In the genomic region with DNA sequence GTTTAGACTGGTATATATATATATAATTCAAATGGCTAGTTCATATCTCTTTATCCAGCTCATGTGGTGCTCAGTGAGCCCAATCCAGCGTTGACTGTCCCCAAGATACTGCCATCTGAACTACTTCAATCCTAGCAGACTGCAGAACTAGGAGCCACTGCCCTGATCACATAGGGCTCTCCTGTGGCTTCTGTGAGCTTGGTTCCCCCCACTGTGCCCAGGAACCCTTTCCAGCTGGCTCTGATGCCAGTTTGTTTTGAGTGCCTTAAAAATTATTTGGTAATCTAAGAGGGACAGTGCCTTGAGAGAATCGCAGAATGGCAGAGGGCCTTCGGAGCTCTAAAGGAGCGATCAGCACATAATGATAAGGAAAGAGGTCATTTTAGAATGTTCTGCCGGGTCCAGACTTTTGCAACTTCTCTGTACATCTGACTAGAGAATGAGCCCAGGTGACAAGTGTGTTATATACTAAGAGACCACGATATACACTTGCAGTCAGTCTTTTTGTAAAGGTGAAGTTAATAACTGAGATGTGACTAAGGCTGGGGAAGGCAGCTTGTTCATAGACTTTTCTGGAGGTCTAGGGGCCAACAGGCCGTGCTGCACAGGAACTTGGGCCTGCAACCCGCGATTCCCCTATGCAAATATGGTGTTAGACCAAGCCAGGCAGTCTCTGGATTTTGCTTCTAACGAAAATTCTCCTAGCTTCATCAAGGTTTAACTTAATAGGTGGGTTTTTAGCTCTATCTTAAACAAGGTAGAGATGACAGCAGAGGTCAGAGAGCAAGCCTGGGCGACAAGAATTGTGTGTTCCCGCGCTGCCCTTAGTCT, we compare ENCODE assay signal across 8 mouse cellular contexts. TPM values are rescaled to one million over a fixed set of nuclear protein-coding genes. Genes with fewer than 3 reads are reported as not detected.
DNase-seq lines count a peak whose midpoint lies in the region; ATAC-seq and TF ChIP-seq lines count a peak whose summit lies in the region.

No protein-coding gene starts in this region.

- H3K9ac ChIP-seq in liver, embryonic 11.5 days (ENCODE audit: low read depth, low read length) = no peak overlapping the region
- H3K9ac ChIP-seq in intestine, postnatal 0 days (ENCODE audit: low read depth, low read length) = peak overlapping the region; percentile 23; the same call in 1 of the 2 replicates

- peak overlapping the region; percentile 69 for H3K4me2 ChIP-seq in liver, embryonic 11.5 days
- peak overlapping the region; percentile 80 for H3K4me2 ChIP-seq in intestine, postnatal 0 days (replicated peaks; ENCODE audit: low read depth)

- H3K36me3 ChIP-seq in liver, embryonic 11.5 days (ENCODE audit: control insufficient read depth, insufficient read depth, low read length) = no peaks in the 10 kb centered on the region
- no peaks in the 10 kb centered on the region for H3K36me3 ChIP-seq in intestine, postnatal 0 days (ENCODE audit: control insufficient read depth, insufficient read depth)

- no peak overlapping the region for H3K27ac ChIP-seq in liver, embryonic 11.5 days (ENCODE audit: low read depth, low read length)
- H3K27ac ChIP-seq in embryonic fibroblast, embryonic 13.5 days (ENCODE audit: insufficient read depth, low read length) = peak overlapping the region; percentile 97
- H3K27ac ChIP-seq in intestine, postnatal 0 days (ENCODE audit: low read depth, low read length) = no peak overlapping the region
- H3K27ac ChIP-seq in olfactory bulb, adult 2 months (ENCODE audit: insufficient read depth, low read depth, low read length) = 0 out of 2 replicates have a peak overlapping the region, but pooled peaks have one; percentile 12

- H3K9me3 ChIP-seq in liver, embryonic 11.5 days (ENCODE audit: control insufficient read depth, low read length) = no peaks in the 10 kb centered on the region
- no peaks in the 10 kb centered on the region for H3K9me3 ChIP-seq in intestine, postnatal 0 days (ENCODE audit: control insufficient read depth)

- peaks cover 82% of the 10 kb centered on the region for H3K27me3 ChIP-seq in liver, embryonic 11.5 days (replicated peaks; ENCODE audit: control insufficient read depth, insufficient read depth, low read length)
- H3K27me3 ChIP-seq in intestine, postnatal 0 days (replicated peaks; ENCODE audit: control insufficient read depth, insufficient read depth, low read length) = peaks cover 95% of the 10 kb centered on the region

- DNase-seq in liver, embryonic 11.5 days (ENCODE audit: low spot score) = no peak
- no peak for DNase-seq in liver
- DNase-seq in frontal cortex, postnatal 10 days (ENCODE audit: low spot score in 2 of 2) = no peak
- DNase-seq in urinary bladder, adult 18-20 months (ENCODE audit: low spot score in 2 of 2) = no peak

- no peak for ATAC-seq in liver, embryonic 11.5 days (replicated peaks; ENCODE audit: low FRiP score)
- ATAC-seq in intestine, postnatal 0 days = no peak
- no peak for ATAC-seq in megakaryocyte-erythroid progenitor cell, adult 5-6 weeks (replicated peaks; ENCODE audit: low FRiP score, low TSS enrichment, poor library complexity, severe bottlenecking)

- TF ChIP-seq CTCF in embryonic fibroblast, embryonic 13.5 days (IDR thresholded peaks at IDR 0.05; ENCODE audit: borderline replicate concordance, insufficient read depth, low read length) = no peak
- TF ChIP-seq CTCF in intestine, postnatal 0 days (IDR thresholded peaks at IDR 0.05; ENCODE audit: low read depth) = no peak
- TF ChIP-seq CTCF in olfactory bulb, adult 2 months (IDR thresholded peaks at IDR 0.05; ENCODE audit: insufficient read depth, low read depth, low read length) = no peak

- no peaks in the 10 kb centered on the region; the same call in 1 of the 2 replicates for H3K4me1 ChIP-seq in liver, embryonic 11.5 days (replicated peaks; ENCODE audit: control insufficient read depth, insufficient read depth, low read length)
- H3K4me1 ChIP-seq in embryonic fibroblast, embryonic 13.5 days (ENCODE audit: control insufficient read depth, insufficient read depth, low read length) = no peaks in the 10 kb centered on the region; the same call in 1 of the 2 replicates
- no peaks in the 10 kb centered on the region for H3K4me1 ChIP-seq in intestine, postnatal 0 days (replicated peaks; ENCODE audit: control insufficient read depth, insufficient read depth, low read length)
- H3K4me1 ChIP-seq in olfactory bulb, adult 2 months (ENCODE audit: control insufficient read depth, insufficient read depth, low read length) = peaks cover 12% of the 10 kb centered on the region; the same call in 1 of the 2 replicates

- 11% methylated on average over 13 of the region's 13 CpGs for WGBS in liver, embryonic 11.5 days
- 24% methylated on average over 13 of the region's 13 CpGs for WGBS in intestine, postnatal 0 days
- WGBS in olfactory bulb, adult 2 months = 55% methylated on average over 13 of the region's 13 CpGs

- peak; percentile 61; the same call in 1 of the 2 replicates for TF ChIP-seq POLR2A in embryonic fibroblast, embryonic 13.5 days (IDR thresholded peaks at IDR 0.05; ENCODE audit: low read depth, low read length)
- TF ChIP-seq POLR2A in olfactory bulb, adult 2 months (IDR thresholded peaks at IDR 0.05; ENCODE audit: insufficient read depth, low read depth, low read length) = no peak

- peak overlapping the region; percentile 48 for H3K4me3 ChIP-seq in liver, embryonic 11.5 days (ENCODE audit: low read depth, low read length)
- H3K4me3 ChIP-seq in embryonic fibroblast, embryonic 13.5 days (ENCODE audit: insufficient read depth, low read length) = peak overlapping the region; percentile 79
- H3K4me3 ChIP-seq in intestine, postnatal 0 days (ENCODE audit: low read depth, low read length) = peak overlapping the region; percentile 42
- peak overlapping the region; percentile 63 for H3K4me3 ChIP-seq in olfactory bulb, adult 2 months (ENCODE audit: insufficient read depth, low read depth, low read length)

RNA-seq across cellular contexts. Expression of a gene that starts 2.3 kb away (rescaled TPM):
- polyA plus RNA-seq in liver, embryonic 11.5 days (2014; fragmentation: Nextera tagmentation; extraction: Ambion mirVana) = 3.0 and 3.3 TPM in 2 replicates
- polyA plus RNA-seq in embryonic fibroblast, embryonic 13.5 days (2011; ENCODE audit: insufficient read length, low read depth, missing spikeins) = 429 and 537 TPM in 2 replicates
- polyA plus RNA-seq in intestine, postnatal 0 days (2015; fragmentation: Nextera tagmentation; extraction: Ambion mirVana) = 14.9 and 16.9 TPM in 2 replicates
- polyA plus RNA-seq in olfactory bulb, adult 2 months (2012; ENCODE audit: insufficient read depth, insufficient read length, low replicate concordance, missing spikeins) = not detected in 2 replicates
- total RNA-seq in megakaryocyte-erythroid progenitor cell, adult 5-6 weeks (2014; fragmentation: Nextera tagmentation) = not detected in 2 replicates
- not detected in 2 replicates for total RNA-seq in megakaryocyte-erythroid progenitor cell, adult 5-6 weeks (2017)

Comparison
In these comparisons a context has a peak if more than half of its experiments do, and no peak if none do; other contexts are left out.
1. H3K27ac ChIP-seq: peak in embryonic fibroblast, embryonic 13.5 days (single experiment) and olfactory bulb, adult 2 months (single experiment); none in liver, embryonic 11.5 days (single experiment) and intestine, postnatal 0 days (single experiment).
2. RNA of a gene that starts 2.3 kb away (polyA plus RNA-seq): 429 to 537 TPM in embryonic fibroblast, embryonic 13.5 days; not detected in olfactory bulb, adult 2 months, 14.9 to 16.9 TPM in intestine, postnatal 0 days and 3.0 to 3.3 TPM in liver, embryonic 11.5 days; every median in the first group is over 10 times any median in the second.
3. Peak in every context shown above with its lines, with median percentiles within 50 percentile points of each other: H3K4me3 ChIP-seq.